Mouse (Mus musculus): ENCODE data around the gene Lgmn. TPM values are rescaled to one million over a fixed set of nuclear protein-coding genes. Genes with fewer than 3 reads are reported as not detected.

The Lgmn gene
- polyA plus RNA-seq, 1 experiment from 2014 or later, result 73.1 TPM

GRCm38 (mm10) chr12:102372322-102372721 is 67.3 kb downstream of the Lgmn start:
- Histone ChIP-seq H3K27ac (replicated peaks) (no peak overlapping the region), H3K27me3 (no peaks in the 10 kb centered on the region), H3K4me1 (no peaks in the 10 kb centered on the region), H3K9ac (replicated peaks) (no peak overlapping the region), H3K36me3 (no peaks in the 10 kb centered on the region), H3K9me3 (no peaks in the 10 kb centered on the region), H3K4me3 (no peak overlapping the region), H3K4me2 (replicated peaks) (no peak overlapping the region)
- 69% methylated on average over 3 of the region's 3 CpGs for WGBS
- ATAC-seq (replicated peaks), result no peak

- no peak for ATAC-seq (replicated peaks)
- Histone ChIP-seq H3K4me1 (no peaks in the 10 kb centered on the region), H3K4me2 (replicated peaks) (no peak overlapping the region), H3K27ac (replicated peaks) (no peak overlapping the region), H3K36me3 (no peaks in the 10 kb centered on the region), H3K27me3 (no peaks in the 10 kb centered on the region), H3K4me3 (no peak overlapping the region), H3K9me3 (no peaks in the 10 kb centered on the region), H3K9ac (replicated peaks) (no peak overlapping the region)
- 89% methylated on average over 4 of the region's 4 CpGs for WGBS
Observed at GRCm38 (mm10) chr12:102370931-102371500, 68.6 kb downstream of the Lgmn start.

- no peak for ATAC-seq (replicated peaks)
- H3K36me3 ChIP-seq, result no peaks in the 10 kb centered on the region
- no peak overlapping the region for H3K4me3 ChIP-seq
- no peaks in the 10 kb centered on the region for H3K4me1 ChIP-seq
- H3K9ac ChIP-seq (replicated peaks), result no peak overlapping the region
- 78% methylated on average over 22 of the region's 22 CpGs for WGBS
- H3K9me3 ChIP-seq, result no peaks in the 10 kb centered on the region
- H3K27ac ChIP-seq (replicated peaks), result no peak overlapping the region
- H3K4me2 ChIP-seq (replicated peaks), result no peak overlapping the region
- no peaks in the 10 kb centered on the region for H3K27me3 ChIP-seq
Observed at GRCm38 (mm10) chr12:102369488-102370235, 70.0 kb downstream of the Lgmn start.

GRCm38 (mm10) chr12:102368556-102368955 is 71.1 kb downstream of the Lgmn start:
- ATAC-seq (replicated peaks), result no peak
- no peak overlapping the region for H3K4me2 ChIP-seq (replicated peaks)
- no peak overlapping the region for H3K9ac ChIP-seq (replicated peaks)
- H3K4me3 ChIP-seq, result no peak overlapping the region
- no peaks in the 10 kb centered on the region for H3K4me1 ChIP-seq
- no peaks in the 10 kb centered on the region for H3K36me3 ChIP-seq
- no peaks in the 10 kb centered on the region for H3K9me3 ChIP-seq
- H3K27me3 ChIP-seq, result no peaks in the 10 kb centered on the region
- H3K27ac ChIP-seq (replicated peaks), result no peak overlapping the region
- 87% methylated on average over 14 of the region's 14 CpGs for WGBS

GRCm38 (mm10) chr12:102368066-102368465 is 71.5 kb downstream of the Lgmn start:
- H3K4me1 ChIP-seq, result no peaks in the 10 kb centered on the region
- H3K4me3 ChIP-seq, result no peak overlapping the region
- no peak for ATAC-seq (replicated peaks)
- H3K4me2 ChIP-seq (replicated peaks), result no peak overlapping the region
- no peak overlapping the region for H3K27ac ChIP-seq (replicated peaks)
- H3K9ac ChIP-seq (replicated peaks), result no peak overlapping the region
- H3K27me3 ChIP-seq, result no peaks in the 10 kb centered on the region
- H3K36me3 ChIP-seq, result no peaks in the 10 kb centered on the region
- 82% methylated on average over 7 of the region's 7 CpGs for WGBS
- no peaks in the 10 kb centered on the region for H3K9me3 ChIP-seq

- Histone ChIP-seq H3K4me2 (replicated peaks) (no peak overlapping the region), H3K27ac (replicated peaks) (no peak overlapping the region), H3K27me3 (no peaks in the 10 kb centered on the region), H3K9me3 (no peaks in the 10 kb centered on the region), H3K9ac (replicated peaks) (no peak overlapping the region), H3K4me1 (no peaks in the 10 kb centered on the region), H3K4me3 (no peak overlapping the region), H3K36me3 (no peaks in the 10 kb centered on the region)
- WGBS, result 88% methylated on average over 3 of the region's 3 CpGs
- no peak for ATAC-seq (replicated peaks)
Observed at GRCm38 (mm10) chr12:102367075-102367474, 72.5 kb downstream of the Lgmn start.

GRCm38 (mm10) chr12:102366126-102366816 is 73.3 kb downstream of the Lgmn start:
- Histone ChIP-seq H3K4me1 (no peaks in the 10 kb centered on the region), H3K27me3 (no peaks in the 10 kb centered on the region), H3K27ac (replicated peaks) (no peak overlapping the region), H3K4me3 (no peak overlapping the region), H3K9ac (replicated peaks) (no peak overlapping the region), H3K9me3 (no peaks in the 10 kb centered on the region), H3K4me2 (replicated peaks) (no peak overlapping the region), H3K36me3 (no peaks in the 10 kb centered on the region)
- ATAC-seq (replicated peaks), result no peak
- WGBS, result 92% methylated on average over 9 of the region's 9 CpGs

GRCm38 (mm10) chr12:102365016-102365415 is 74.6 kb downstream of the Lgmn start:
- no peaks in the 10 kb centered on the region for H3K9me3 ChIP-seq
- no peak overlapping the region for H3K27ac ChIP-seq (replicated peaks)
- H3K4me2 ChIP-seq (replicated peaks), result no peak overlapping the region
- no peaks in the 10 kb centered on the region for H3K27me3 ChIP-seq
- whole genome bisulfite sequencing, result 95% methylated on average over 7 of the region's 7 CpGs
- H3K4me3 ChIP-seq, result no peak overlapping the region
- H3K4me1 ChIP-seq, result no peaks in the 10 kb centered on the region
- no peaks in the 10 kb centered on the region for H3K36me3 ChIP-seq
- no peak overlapping the region for H3K9ac ChIP-seq (replicated peaks)
- no peak for ATAC-seq (replicated peaks)

- ATAC-seq (replicated peaks), result no peak
- H3K4me3 ChIP-seq, result no peak overlapping the region
- H3K9ac ChIP-seq (replicated peaks), result no peak overlapping the region
- no peaks in the 10 kb centered on the region for H3K4me1 ChIP-seq
- H3K27me3 ChIP-seq, result no peaks in the 10 kb centered on the region
- H3K9me3 ChIP-seq, result no peaks in the 10 kb centered on the region
- no peak overlapping the region for H3K4me2 ChIP-seq (replicated peaks)
- no peaks in the 10 kb centered on the region for H3K36me3 ChIP-seq
- 86% methylated on average over 10 of the region's 10 CpGs for whole genome bisulfite sequencing
- H3K27ac ChIP-seq (replicated peaks), result no peak overlapping the region
Observed at GRCm38 (mm10) chr12:102361189-102362161, 78.1 kb downstream of the Lgmn start.

GRCm38 (mm10) chr12:102359390-102359789 is 80.2 kb downstream of the Lgmn start:
- Histone ChIP-seq H3K4me2 (replicated peaks) (no peak overlapping the region), H3K36me3 (no peaks in the 10 kb centered on the region), H3K27ac (replicated peaks) (no peak overlapping the region), H3K4me1 (no peaks in the 10 kb centered on the region), H3K4me3 (no peak overlapping the region), H3K9ac (replicated peaks) (no peak overlapping the region), H3K27me3 (no peaks in the 10 kb centered on the region), H3K9me3 (no peaks in the 10 kb centered on the region)
- WGBS, result 88% methylated on average over 4 of the region's 4 CpGs
- no peak for ATAC-seq (replicated peaks)

GRCm38 (mm10) chr12:102356781-102357180 is 82.8 kb downstream of the Lgmn start:
- no peaks in the 10 kb centered on the region for H3K27me3 ChIP-seq
- H3K9ac ChIP-seq (replicated peaks), result no peak overlapping the region
- no peaks in the 10 kb centered on the region for H3K4me1 ChIP-seq
- no peak for ATAC-seq (replicated peaks)
- 97% methylated on average over 1 of the region's 1 CpGs for WGBS
- H3K27ac ChIP-seq (replicated peaks), result no peak overlapping the region
- H3K9me3 ChIP-seq, result no peaks in the 10 kb centered on the region
- H3K4me2 ChIP-seq (replicated peaks), result no peak overlapping the region
- H3K4me3 ChIP-seq, result no peak overlapping the region
- H3K36me3 ChIP-seq, result no peaks in the 10 kb centered on the region

- Histone ChIP-seq H3K9ac (replicated peaks) (no peak overlapping the region), H3K4me1 (no peaks in the 10 kb centered on the region), H3K27ac (replicated peaks) (no peak overlapping the region), H3K36me3 (no peaks in the 10 kb centered on the region), H3K4me2 (replicated peaks) (no peak overlapping the region), H3K4me3 (no peak overlapping the region), H3K27me3 (no peaks in the 10 kb centered on the region), H3K9me3 (no peaks in the 10 kb centered on the region)
- no peak for ATAC-seq (replicated peaks)
Observed at GRCm38 (mm10) chr12:102355784-102356183, 83.8 kb downstream of the Lgmn start.

All from forebrain, embryonic 15.5 days (tissue).